Mouse (Mus musculus) right cerebral cortex, postnatal 4 days (tissue): ENCODE data around the gene Gpr37l1.
A peak's percentile ranks its signal among the peaks of the same experiment; 100 is the strongest.

Experiments used
- DNase-seq: peaks from one replicate; pipeline ENCODE4 v3.0.0-alpha.2; 2022

Gpr37l1 gene

DNA sequence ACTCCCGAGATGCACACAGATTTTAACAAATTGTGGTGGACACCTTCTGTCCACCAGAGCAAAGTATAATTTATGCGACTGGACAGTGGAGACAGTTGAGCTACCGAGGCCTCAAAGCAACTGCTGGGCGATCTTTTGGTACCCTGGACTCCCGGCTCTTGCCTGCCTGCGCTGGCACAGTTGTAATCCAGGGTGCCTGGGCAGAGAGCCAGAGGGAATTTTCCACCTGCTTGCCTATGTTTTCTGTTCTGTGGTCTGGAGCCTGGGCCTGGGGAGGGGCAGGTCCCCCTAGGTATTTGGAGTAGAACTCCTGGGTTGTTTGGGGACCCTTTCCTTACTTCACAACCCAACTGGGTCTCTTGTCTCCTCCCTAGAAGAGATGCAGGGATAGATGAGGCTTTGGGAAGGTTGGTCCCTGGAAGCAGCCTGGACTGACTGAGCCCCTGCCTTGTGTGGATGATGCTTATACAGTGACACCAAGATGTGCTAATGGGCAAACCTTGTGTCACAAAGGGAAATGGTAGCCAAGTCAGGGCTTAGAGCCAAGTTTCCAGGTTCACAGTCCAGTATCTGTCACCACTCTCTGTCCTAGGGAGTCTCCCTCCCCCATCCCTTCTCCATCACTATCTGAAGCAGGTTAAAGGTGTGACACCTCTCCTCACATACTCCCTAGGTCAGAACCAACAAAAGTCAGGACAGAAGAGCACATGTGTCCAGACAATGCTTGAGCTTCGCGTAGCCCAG is 14.6 kb upstream of the Gpr37l1 start:
- DNase-seq = no peak

DNA sequence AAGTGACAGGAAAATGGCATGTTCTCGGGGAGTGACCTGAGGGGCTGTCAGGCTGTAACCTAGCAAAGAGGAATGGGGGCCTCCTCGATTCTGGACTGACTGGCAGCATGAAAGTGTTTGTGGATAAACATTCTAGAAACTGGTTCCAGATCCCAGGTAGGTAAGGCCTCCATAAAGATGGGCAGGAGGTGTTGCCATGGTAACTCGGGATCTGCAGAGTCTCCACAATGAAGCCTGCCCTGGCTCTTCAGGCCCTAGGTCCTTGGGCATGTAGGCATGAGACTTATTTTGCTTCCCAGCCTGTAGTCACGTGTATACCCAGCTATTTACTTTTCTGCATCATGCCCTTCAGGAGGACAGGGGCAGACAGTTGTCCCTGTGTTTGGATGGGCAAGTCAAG is 13.8 kb upstream of the Gpr37l1 start:
- no peak for DNase-seq

DNA sequence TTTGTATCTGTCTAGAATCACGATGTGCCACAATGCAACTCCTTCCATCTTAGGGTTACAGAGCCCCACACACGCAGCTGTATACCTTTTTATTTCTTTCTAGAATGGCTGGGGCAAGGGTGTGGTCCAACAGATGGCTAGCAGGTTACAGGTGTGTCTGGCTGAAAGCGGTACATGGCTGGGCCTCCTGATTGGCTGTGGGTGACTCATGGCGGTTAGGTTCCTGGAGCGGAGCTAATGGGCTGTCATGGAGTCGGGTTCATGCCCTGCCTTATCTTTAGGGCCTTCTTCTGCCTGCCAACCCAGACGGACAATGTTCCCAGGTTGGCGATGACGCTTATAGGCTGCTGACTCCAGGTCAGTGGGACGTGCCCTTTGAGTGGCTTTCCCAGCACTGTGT is 13.3 kb upstream of the Gpr37l1 start:
- DNase-seq = no peak

DNA sequence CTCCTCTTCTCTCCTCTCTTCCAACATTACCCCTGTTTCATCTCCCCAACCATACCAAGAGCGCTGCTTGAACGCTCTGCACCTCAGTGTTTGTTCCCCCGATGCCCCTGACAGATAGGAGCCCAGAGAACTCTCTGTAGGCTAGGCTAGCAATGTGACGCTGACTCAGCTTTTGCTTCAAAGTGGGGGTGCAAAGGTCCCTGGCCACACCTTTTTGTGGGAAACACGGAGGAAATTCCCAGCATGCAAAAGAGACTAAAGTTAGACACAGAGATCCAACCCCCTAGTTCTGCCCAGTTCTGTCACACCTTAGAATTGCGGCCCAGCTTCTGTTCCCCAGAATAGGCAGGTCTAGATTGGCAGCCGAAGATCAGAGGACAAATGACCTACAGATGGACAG is 11.4 kb upstream of the Gpr37l1 start:
- DNase-seq = no peak

DNA sequence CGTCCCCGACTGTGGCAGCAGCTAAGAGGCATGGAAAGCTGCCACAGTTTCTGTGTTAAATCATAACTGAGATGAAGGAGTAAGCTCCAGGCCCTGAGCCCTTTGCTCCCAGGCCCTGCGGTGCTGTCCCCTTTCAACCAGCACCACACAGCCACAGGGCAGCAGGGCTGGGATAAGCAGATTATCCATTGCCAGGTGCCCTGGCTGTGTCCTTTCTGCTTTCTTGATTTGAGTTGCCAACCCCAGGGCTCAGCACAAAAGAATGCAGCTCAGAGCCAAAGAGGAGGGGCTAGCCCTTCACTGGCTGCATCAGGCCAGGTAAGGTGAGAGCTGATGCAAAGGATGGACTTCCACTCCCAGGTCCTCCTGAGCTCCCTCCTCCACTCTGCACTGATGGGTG is 10.2 kb upstream of the Gpr37l1 start:
- no peak for DNase-seq

DNA sequence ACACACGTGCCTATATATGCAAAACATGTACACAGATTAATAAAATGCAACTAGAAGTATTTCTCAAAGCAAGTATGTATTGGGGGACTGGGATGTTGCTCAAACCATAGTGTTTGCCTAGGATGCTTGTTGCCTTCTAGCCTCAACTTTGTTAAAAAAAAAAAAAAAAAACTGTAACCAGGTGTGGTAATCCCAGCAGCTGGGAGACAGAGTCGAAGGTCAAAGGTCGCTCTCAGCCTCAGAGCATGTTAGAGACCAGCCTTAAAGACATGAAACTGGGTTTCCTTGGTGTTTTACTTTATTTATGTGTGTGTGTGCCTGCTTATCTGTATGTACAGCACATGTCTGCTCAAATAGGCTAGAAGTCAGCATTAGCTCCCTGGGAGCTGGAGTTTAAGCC is 7.7 kb upstream of the Gpr37l1 start:
- no peak for DNase-seq

DNA sequence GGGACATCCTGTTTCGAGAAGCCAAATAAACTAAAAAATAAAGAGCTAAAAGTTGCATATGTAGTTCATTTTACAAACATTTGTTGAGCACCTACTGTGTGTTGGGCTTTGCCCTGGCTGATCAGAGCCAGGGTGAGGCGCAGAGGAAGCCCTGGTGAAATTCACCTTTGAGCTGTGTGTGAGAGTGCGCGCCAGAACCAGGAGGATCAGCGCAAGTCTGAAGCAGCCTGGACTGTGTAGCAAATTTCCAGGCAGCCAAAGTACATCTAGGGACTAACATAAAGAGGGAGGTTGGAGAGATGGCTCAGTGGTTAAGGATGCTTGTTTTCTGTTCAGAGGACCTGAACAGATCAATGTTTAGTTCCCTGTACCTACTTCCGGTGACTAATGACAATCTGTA is 5.8 kb upstream of the Gpr37l1 start:
- DNase-seq = no peak

DNA sequence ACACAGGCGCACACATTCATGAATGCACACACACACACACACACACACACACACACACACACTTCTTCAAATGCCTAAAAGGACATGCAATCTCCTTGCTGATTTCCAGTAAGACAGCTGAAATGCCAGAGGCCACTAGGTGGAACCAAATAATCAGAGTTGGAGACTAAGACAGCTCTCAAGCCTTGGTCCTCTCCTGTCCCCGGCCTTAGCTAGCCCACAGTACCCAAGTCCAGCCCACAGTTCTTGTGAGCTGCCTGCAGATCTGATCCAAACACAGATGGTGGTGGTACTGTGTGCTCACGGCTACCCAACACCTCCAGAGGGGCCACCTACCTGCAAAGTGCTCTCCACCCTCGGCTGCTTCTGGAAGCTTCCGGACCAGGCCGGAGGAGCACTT is 4.5 kb upstream of the Gpr37l1 start:
- DNase-seq = no peak

DNA sequence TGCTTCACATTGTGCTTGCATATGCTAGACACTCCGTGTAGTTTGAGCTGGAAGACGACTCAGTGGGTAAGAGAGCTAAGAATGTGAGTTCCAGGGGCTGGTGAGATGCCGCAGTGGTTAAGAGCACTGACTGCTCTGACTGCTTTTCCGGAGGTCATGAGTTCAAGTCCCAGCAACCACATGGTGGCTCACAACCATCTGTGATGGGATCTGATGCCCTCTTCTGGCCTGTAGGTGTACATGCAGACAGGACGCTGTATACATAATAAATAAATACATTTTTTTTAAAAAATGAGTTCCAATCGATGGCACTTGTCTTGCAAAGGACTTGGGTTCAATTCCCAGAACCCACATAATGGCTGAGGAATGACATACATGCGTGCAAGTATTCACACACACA is 3.7 kb upstream of the Gpr37l1 start:
- no peak for DNase-seq

DNA sequence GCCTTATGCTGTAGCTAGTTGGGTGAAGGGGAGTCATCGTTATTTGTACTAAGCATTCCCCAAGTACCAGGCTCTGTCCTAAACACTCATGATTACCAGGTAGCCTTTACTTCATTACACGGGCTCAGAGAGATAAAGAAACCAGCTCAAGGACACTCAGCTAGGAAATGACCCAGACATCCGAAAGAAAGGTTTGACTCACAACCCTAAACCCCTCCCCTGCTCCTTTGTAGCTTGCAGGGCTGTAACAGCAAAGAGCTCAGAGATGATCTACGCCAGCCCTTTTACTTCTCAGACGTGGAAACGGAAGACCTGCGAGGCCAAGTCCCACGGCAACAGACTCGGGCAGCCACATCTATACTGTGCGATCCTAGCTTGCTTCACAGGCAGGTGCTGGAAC is 2.8 kb upstream of the Gpr37l1 start:
- DNase-seq = no peak

DNA sequence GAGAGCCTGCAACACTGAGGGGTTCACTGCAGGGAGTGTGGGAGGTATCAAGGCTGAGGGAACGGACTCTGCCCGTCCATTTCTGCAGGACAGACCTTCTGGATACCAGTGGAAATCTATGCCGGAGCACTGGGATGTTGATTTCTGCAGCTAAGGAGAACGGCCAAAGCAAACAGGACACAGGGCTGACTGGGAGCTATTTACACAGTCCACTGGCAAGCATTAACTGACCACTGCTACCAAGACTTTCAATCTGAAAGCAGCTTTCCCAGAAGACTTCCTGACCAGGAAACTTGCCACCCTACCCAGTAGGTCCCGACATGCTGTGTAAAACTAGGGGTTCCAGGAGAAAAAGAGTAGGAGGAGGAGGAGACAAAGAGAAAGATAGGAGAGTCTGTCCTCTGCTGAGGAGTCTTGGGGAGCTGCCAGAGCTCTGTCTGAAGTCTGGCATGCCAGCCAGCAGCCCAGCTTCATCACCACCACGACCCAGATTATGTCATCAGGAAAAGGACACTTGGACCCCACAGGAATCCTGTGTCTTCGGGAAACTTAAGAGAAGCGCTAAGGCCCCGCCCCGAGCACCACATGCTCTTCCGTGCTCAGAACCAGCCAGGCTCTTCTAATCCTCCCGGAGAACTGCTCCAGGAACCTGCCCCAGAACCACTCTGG is 2.2 kb upstream of the Gpr37l1 start:
- no peak for DNase-seq

DNA sequence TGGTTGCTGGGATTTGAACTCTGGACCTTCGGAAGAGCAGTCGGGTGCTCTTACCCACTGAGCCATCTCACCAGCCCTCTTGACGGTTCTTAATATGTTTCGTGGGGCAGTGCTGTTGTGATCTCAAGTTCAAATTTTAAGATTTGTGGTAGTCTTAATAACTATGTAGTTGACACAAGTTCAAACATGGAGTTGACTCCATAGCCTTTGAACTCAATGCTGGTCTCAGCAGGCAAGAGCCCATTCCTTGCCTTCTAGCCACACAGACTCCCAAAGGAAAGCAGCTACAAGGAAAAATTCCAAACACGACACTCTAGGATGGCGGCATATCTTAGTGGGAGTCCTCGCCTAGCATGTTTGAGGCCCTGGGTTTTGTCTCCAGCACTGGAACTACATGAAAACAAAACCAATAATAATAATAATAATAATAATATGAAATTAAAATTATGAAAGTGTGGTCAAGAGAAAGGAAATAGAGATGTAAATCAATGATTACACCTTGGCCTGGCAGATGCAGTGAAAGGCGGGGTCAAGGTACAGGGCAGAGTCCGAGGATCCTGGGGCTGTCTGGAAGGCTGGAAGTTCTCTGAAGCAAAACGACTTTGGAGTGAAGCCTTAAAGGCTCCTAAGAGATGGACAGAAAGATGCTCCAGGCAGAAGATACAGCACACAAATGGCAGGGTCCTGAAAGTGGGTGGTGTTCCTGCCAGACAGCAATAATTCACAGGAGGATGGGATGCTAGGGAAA is 1.1 kb upstream of the Gpr37l1 start:
- DNase-seq = no peak

DNA sequence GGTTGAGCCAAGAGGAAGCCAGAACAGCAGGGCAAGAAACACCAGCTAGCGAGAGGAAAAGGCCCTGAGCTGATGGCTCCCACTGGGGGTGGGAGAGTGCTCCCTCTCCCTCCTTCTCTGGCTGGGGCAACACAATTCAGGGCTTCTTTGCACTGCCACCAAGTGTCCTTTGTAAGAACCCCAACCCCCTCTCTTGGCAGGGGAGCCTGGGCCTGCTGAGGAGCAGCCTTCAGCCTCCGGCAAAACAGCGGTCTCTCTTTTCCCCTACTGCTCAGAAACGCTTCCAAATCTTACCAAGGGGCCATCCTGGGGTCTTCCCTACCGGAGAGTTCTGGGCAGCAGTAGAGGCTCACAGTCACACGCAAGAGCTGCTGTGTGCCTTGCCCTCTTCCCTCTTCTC is 4.8 kb downstream of the Gpr37l1 start:
- no peak for DNase-seq

DNA sequence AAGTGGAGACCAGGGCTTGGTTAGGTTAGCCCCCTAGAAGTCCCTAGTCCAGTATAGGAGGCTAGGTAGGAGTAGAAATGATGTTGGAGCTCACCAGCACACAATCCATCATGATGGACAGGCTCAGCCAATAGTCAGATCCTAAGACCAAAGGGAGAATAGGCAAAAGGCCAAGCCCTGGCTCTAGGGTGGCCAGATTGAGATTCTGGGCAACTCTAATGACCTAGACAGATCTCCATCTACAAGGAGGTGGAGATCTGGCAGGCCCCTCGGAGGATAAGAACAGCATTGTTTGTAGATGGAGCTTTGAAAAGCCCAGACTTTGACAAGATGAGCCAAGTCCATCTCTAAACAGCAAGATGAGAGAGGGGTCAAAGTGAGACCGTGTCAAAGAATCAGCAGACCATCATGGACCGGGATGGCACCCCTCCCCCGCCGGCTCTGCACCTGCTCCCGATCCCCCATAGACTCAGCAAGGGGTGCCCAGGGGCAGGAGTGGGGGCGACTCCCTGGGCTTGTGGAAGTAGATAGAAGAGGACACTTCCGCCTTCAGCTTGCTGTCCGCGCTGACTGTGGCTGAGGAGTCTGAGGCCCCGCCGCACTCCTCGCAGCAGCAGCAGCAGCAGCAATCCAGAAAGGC is 7.0 kb downstream of the Gpr37l1 start:
- DNase-seq = no peak

DNA sequence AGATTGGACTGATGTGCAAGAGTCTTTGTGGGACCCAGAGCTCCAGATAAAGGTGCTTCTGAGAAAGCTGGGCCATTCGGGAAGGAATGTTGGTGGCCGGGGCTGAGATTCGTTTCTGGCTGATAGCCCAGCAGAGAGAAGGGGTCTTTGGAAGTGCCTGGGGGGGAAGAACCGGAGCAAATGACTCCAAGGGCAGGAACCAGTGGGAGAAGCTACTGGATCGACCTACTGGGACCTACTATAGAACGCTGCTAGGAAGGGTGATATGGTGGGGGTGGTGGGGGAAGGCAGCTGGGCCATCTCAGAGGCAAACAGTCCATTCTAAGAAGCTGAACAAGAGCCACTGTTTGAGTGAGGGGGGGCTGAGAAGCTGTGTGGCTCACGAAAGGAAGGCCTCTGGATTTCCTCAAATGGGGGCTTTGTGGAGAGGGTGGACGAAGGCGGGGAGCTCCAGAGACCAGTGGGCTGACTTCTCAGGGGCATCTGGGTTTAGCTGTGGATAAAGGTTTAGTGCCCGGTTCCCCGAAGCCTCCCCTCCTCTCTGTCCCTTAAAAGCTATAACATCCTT is 7.8 kb downstream of the Gpr37l1 start:
- DNase-seq = no peak

DNA sequence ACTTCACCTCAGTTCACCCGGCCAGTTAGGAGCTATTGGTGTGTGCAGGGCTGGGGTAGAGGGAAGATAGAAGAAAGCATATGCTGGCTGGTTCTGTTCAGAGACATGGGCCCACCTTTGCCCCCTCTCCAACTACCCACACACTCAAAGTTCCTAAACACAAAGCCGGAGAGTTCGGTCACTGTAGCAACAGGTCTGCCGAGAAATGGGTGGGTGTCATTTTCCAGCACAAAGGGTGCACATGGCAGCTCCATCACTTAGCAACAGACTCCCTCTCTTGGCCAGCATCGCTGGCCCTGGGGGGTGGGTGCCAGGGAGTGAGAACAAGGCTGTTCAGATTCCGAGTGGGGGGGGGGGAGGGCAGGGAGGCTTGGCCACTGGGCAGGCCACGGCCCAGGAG is 8.4 kb downstream of the Gpr37l1 start:
- no peak for DNase-seq

DNA sequence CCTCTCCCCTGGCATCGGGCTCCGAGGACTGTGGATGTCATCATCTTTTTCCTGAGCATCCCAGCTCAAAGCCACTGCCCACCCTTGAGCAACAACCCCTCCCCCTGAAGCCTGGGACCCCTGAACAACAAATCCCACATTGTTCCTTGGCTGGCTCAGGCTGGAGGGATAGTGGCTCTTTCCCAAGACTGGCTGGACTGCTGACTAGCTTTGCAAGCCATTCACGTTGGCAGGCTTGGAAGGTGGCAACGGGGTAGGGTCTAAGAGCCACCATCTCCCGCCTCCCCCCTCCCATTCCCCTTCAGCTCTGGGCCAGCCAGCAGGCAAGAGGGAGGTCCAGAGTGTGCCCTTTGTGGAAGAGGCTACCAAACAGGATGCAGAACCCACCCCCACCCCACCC is 8.8 kb downstream of the Gpr37l1 start:
- no peak for DNase-seq

DNA sequence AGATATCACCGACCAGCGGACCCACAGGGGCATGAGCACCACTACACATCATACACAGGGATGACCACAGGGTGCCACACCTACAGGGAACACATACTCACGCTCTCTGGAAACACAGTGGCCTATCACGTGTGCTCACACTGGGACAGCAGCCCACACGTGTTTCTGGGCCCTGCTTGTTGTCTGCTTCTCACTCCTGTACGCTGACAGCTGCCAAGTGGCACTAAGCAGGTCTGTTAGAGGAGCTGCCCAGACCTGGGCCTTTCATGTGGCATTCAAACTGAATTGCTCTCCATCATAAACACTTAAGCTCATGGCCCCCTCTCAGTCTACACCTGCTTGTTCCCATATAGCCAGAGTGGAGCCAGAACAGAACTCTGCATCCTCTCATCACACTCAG is 11.2 kb downstream of the Gpr37l1 start:
- DNase-seq = no peak

DNA sequence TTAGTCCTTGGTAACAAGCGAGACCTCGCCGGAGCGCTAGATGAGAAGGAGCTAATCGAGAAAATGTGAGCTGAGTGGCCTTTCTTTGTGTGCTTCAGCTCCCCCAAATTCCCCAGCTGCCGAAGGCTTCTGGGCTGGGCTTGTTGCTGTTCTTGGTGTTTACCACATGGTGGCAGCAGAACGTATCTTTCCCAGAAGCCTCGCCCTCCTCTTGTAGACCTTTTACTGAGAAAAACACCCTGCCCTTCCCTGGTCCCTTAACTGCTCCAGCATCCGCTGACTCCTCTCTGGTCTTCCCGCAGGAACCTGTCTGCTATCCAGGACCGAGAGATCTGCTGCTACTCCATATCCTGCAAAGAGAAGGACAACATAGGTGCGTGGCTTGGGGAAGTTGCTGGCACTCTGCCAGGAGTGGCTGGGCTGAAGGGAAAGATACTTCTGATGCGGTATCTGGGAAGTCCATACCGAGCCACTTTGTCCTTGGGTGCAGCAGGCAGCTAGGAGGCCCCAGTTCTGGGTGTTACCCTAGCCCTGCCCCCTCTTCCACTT is 13.0 kb downstream of the Gpr37l1 start:
- DNase-seq = peak; percentile 70

DNA sequence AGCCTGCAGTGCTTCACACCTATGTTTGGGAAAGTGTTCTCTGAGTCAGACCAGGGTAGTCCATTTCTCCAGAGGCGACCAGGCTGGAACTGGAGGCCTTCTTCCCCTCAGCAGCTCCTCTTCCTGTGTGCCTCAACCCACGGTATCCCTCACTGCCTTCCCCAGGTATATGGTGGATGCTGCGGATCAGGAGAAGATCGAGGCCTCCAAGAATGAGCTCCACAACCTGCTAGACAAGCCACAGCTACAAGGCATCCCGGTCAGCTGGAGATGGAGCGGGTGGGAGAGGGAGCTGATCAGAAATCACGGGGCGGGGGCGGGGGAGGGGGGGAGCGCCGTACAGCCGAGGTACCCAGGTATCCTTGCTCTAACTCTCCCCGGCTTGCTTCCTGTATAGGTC is 13.5 kb downstream of the Gpr37l1 start:
- DNase-seq = no peak

DNA sequence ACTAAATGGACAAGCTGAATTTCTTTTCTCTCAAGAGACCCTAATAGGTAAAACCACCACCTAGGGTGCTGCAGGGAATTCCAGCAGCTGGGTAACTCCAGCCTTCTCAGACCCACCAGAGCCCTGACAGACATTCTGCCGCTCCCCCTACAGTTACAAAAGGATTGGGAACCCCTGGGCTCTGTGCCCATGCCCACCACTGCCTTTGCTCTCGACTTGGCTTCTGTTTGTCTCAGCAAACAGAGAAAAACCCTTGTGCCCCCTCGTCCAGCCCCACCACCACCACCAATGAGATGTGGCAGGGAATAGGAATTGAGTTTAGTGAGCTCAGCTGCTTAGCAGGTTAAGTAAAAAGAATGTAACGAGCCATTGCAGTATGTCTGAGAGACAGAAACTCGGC is 18.5 kb downstream of the Gpr37l1 start:
- DNase-seq = no peak

DNA sequence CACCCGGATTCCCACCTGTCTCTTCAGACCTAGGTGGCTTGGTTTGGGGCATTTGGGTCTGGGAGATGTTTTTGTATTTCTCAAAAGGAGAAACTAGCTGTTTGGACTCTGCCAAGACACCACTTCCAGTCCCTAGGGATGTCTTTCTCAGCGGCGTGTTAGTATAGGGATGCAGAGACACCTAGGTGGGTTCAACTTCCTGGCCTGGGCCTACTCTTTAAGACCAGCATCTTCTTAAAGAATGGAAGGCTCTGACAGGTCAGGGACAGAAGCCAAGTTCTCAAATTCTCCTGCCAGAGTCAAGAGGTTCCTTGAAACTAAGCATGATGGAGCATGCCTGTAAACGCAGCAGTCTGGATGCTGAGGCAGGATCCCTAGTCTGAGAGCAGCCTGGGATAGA is 19.0 kb downstream of the Gpr37l1 start:
- DNase-seq = no peak

DNA sequence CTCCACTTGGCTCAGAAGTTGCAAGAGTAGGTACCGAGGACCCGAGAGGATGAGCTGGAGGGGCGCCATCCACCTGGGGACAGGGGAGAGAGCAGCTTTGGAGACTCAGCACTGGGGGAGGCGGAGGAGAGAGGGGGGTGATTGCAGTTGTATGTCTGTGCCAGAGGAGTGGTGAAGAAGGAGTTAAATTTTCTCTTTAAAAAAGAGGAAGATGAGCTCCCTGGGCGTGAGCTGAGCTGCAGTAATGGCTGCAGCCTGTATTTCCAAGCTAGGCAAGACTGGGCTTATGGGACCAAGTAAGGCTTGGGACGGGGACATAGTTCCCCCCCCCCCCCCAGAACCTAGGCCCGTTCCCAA is 19.8 kb downstream of the Gpr37l1 start:
- DNase-seq = no peak
